Mouse (Mus musculus): ENCODE measurements at regions not wholly inside any gene's neighbourhood (a gene's known extent, or its start where the extent isn't known, plus 50 kb on each side); places are given as distances from the start of the nearest gene placed in this dataset.

- DNase-seq: no peak
Measured at GRCm38 (mm10) chr13:37715058-37715712, 63.0 kb upstream of the Rreb1 start.

- no peak for DNase-seq
Measured at GRCm38 (mm10) chr13:37715770-37716693, 62.2 kb upstream of the Rreb1 start.

GRCm38 (mm10) chr13:37717793-37718192 is 60.4 kb upstream of the Rreb1 start:
- no peak for DNase-seq

GRCm38 (mm10) chr13:37718364-37718763 is 59.8 kb upstream of the Rreb1 start:
- no peak for DNase-seq

All from cerebellum, adult 11 months (tissue).